Mouse (Mus musculus) left cerebral cortex, adult 18-20 months (tissue): ENCODE measurements at regions not wholly inside any gene's neighbourhood (a gene's known extent, or its start where the extent isn't known, plus 50 kb on each side); places are given as distances from the start of the nearest gene placed in this dataset.
"Not testable (repeated sequence)": the region's sequence is repeated elsewhere in the genome, so short reads cannot be mapped to it uniquely, and the experiment has no call there.

Experiments used
- DNase-seq, 2 experiments: peaks; one replicate each; pipeline ENCODE4 v3.0.0; 2021 to 2022; ENCODE audit warnings: low spot score in 2 of 2, mixed read lengths in 1 of 2

DNA sequence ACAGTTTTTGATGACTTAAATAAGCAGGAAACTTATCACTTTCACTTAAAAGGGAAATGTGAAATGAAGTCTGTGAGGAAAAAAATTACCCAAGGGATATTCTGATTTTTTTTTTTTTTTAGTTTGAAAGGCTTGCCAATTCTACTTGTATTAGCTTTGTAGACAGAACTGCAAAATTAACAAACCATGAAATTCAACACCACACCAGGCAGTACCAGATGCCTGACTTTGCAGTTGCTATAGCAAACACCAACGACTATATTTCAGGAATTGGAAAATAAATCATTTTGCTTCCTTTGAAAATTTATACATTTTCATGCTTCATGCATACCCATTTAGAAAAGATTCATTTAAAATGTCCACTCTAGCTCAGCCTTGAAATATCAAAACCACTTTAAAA, 1206.6 kb downstream of the Grik2 start:
- DNase-seq: no peak

DNA sequence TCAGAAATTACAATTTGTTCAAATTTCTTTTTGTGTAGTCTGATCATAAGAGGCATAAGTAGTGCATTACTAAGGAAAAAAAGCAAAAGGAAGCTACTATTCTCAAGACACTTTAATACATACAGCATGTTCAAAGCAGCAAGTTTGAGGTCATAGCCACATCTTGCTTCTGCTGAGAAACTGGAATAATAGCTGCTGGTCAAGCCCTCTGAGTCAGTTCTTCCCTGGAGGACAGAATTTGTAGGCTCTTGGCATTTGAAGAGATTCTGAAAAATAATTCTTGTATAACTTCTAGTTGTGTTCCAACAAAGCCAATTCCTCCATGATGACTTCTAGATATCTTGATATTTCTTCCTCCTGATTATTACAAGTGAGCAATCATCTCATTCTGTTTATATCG, 1207.5 kb downstream of the Grik2 start:
- DNase-seq: no peak

DNA sequence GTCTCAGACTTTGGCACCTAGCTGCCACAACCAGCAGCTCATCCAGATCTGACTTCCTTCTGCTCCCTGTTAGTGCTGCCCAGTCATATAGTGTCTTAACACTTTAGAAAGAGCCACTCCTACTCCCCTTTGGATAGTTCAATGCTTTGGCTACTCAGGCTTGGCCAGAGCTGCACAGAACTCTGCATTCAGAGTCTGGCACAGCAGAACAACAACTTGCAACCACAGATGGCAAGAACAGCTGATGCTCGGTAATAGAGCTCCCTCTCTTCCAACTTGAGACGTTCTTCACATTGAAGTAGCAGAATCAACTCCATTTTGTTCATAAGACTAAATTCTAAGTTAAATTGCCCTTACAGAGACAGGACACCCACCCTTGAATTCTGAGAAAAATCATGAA, 1216.0 kb downstream of the Grik2 start:
- DNase-seq: peak in 1 of 2 experiments; percentile 2

DNA sequence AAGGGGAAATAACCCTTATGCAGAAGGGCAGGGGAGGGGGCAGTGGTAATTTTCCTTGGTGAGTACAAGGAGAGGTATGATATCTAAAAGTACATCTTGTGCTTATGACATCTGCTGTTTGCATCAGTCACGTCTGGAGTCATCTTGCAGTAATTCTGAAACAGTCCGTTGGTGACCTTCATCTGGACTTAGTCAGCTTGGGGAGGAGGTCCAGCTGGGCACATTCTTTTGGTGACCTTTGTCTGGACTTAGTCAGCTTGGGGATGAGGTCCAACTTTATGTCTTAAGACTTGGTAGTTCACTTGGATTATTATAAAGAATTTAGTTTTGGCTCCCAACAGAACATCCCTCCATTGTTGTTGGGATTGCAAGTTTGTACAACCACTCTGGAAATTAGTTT, 1238.8 kb downstream of the Grik2 start:
- not testable (repeated sequence) for DNase-seq

DNA sequence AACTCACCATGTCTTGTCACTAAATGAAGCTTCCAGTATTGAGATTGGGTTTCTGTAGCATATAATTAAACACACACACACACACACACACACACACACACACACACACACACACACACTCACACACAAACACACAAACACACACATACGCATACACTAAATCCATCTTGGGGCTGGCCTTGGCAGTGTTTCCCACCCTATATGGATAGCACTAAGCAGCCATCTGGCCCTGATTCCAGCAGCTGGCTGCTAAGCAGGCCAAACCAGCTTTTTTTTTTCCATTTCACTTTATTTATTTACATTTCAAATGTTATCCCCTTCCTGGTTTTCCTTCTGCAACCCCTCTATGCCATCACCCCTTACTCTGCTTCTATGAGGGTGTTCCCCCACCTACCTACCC, 1266.3 kb downstream of the Grik2 start:
- no peak for DNase-seq

DNA sequence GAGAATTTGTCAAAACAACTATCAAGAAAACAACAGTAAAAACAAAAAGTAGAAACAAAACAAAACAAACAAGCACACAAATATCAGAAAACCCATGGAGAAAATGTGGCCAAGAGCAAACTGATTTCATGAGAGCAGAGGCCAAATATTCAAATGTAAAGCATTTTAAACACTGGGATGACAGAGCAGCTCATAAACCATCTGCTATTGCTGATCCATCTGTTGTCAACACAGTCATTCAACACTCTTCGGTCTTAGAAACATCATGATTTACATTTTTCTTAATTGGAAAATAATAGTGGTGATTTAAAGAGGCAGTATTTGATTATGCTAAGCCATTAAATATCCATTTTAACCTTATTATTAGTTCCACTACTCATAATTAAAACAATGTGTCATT, 1315.6 kb downstream of the Grik2 start:
- no peak for DNase-seq

DNA sequence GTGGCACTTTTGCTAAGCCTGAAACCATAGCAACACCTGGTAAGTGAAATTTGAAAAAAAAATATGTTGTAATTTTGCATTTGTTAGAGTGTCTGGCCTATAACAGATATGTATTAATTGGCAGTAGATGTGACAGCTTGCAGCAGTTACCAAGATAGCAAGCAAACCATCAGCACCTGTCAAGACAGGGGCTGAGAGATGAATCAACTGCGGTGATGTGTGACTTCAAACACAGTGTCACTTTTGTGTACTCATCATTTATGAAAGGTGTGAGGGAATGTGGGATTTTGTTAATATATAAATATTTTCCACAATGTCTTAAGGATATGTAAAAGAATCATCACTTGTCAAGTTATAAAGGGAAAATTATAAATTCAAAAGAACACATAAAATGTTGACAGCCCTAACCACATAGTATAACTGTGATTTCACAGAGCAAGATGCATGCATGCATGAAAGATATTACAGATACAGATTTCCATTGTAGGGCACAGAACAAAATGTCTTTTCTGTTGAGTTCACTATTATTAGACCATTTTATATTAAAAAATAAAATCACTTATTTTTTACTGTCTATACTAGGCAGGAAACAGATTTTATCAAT, 1344.7 kb downstream of the Grik2 start:
- no peak for DNase-seq

DNA sequence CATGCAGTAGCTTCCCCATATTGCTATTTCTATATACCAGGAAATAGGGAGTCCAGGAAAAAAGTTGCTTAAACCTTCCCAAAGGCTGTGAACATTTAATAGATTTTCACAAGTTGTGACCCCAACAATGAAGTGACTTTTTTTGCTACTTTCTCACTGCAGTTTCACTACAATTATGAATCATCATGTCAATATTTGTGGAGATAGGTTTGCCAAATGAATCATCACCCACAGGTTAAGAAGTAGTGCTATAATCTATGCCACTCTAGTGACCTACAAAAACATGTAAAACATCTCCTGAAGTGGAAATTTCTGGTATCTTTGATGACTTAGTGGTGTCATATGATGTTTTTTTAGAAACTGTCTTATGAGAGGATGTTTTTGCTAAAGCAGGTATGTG, 1355.3 kb downstream of the Grik2 start:
- DNase-seq: no peak

DNA sequence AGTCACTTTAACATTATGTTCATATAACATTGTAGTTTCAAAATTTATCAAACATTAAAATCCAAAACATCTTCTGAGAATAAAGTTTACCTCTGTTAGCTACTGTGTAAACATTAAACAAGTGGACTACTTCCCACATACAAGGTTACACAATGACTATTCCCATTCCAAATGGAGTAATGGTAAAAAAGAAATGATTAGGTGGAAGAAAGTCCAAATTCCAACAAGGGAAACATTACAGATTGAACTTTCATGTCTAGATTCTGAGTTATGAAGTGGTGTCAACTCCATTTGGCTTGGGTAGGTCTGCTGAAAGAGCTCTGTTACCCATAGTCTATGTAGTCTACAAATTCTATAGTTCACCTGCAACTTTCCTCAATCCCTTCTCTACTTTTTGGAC, 1363.1 kb downstream of the Grik2 start:
- no peak for DNase-seq

DNA sequence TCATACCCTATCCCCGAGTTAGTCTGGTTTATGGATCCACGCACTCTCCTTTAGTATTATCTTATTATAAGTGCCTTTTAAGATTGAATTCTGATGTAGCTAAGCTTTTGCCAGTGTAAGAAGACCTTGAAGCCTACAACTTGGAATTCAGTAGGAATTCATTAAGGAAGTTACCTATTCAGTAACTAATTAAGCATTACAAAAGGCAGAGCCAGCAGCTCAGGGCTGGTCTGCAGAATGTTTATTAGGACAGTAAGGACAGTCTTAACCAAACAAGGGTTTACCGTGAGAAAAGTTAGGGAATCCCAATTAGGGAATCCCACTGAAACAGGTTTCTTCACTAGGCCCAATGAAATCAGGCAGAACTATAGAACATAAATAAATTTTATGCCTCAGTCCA, 1383.5 kb downstream of the Grik2 start:
- no peak for DNase-seq
